8 mouse cellular contexts compared by ENCODE assay signal in the genomic region with DNA sequence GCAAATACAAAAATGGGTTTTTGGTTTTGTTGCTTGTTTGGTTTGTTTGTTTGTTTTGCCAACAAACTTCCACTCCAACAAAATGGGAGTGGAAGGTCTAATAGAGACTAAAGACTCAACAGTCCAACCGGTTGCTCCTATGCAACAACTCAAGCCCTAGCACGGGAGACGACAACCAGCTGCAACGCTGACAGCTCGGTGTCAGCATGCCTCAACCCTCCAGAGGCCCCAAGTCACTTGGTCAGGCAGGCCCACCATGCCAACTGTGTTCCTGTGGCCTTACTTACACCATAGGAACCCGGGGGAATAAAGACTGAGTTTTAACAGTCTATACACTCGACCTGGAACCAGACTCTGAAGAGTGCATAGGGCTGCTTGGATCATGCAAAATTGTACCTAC. TPM values are rescaled to one million over a fixed set of nuclear protein-coding genes. Genes with fewer than 3 reads are reported as not detected.
DNase-seq lines count a peak whose midpoint lies in the region; ATAC-seq and TF ChIP-seq lines count a peak whose summit lies in the region.

No protein-coding gene starts in this region.

- intact Hi-C loops in heart, postnatal 36 days (cut with DNase I) = no loop called here

- DNase-seq in heart, postnatal 36 days = no peak
- peak; percentile 19 for DNase-seq in MEL (ENCODE audit: low read depth, low spot score)
- peak; percentile 37 for DNase-seq in liver, embryonic 11.5 days (ENCODE audit: low spot score)
- DNase-seq in T-cell, adult 2 months (ENCODE audit: low spot score) = no peak
- DNase-seq in layer of hippocampus, adult 9-10 months (ENCODE audit: low spot score) = no peak

- H3K9ac ChIP-seq in heart, embryonic 13.5 days = peak overlapping the region; percentile 97
- peak overlapping the region; percentile 86 for H3K9ac ChIP-seq in MEL (ENCODE audit: control insufficient read depth, low read depth, low read length, poor library complexity, severe bottlenecking)
- H3K9ac ChIP-seq in forebrain, embryonic 12.5 days = peak overlapping the region; percentile 91
- H3K9ac ChIP-seq in liver, embryonic 11.5 days (ENCODE audit: low read depth, low read length) = peak overlapping the region; percentile 94
- peak overlapping the region; percentile 97 for H3K9ac ChIP-seq in stomach, embryonic 15.5 days

- no peaks in the 10 kb centered on the region for H3K27me3 ChIP-seq in heart, embryonic 13.5 days (replicated peaks)
- H3K27me3 ChIP-seq in MEL (ENCODE audit: control insufficient read depth in 1 of 2, insufficient read depth in 2 of 2, low read length in 2 of 2) = no peaks in the 10 kb centered on the region
- H3K27me3 ChIP-seq in forebrain, embryonic 12.5 days = 0 out of 2 replicates have a peak, but pooled peaks cover 2% of the 10 kb centered on the region
- H3K27me3 ChIP-seq in liver, embryonic 11.5 days (replicated peaks; ENCODE audit: control insufficient read depth, insufficient read depth, low read length) = no peaks in the 10 kb centered on the region
- H3K27me3 ChIP-seq in stomach, embryonic 15.5 days (replicated peaks) = no peaks in the 10 kb centered on the region

- H3K27ac ChIP-seq in heart, embryonic 13.5 days (replicated peaks) = no peak overlapping the region
- no peak overlapping the region for H3K27ac ChIP-seq in MEL (ENCODE audit: control insufficient read depth, low read depth, low read length)
- H3K27ac ChIP-seq in forebrain, embryonic 12.5 days = no peak overlapping the region
- peak overlapping the region; percentile 68; the same call in 1 of the 2 replicates for H3K27ac ChIP-seq in liver, embryonic 11.5 days (ENCODE audit: low read depth, low read length)
- H3K27ac ChIP-seq in stomach, embryonic 15.5 days = no peak overlapping the region

- peak overlapping the region; percentile 95 for H3K4me3 ChIP-seq in heart, embryonic 13.5 days
- peak overlapping the region; percentile 80 to 97 for H3K4me3 ChIP-seq in MEL (ENCODE audit: control insufficient read depth in 1 of 2, insufficient read depth in 1 of 2, low read depth in 2 of 2, low read length in 2 of 2)
- H3K4me3 ChIP-seq in forebrain, embryonic 12.5 days (replicated peaks) = peak overlapping the region; percentile 99
- peak overlapping the region; percentile 96 for H3K4me3 ChIP-seq in liver, embryonic 11.5 days (ENCODE audit: low read depth, low read length)
- H3K4me3 ChIP-seq in stomach, embryonic 15.5 days (replicated peaks) = peak overlapping the region; percentile 98

- no peak for TF ChIP-seq EP300 in MEL (IDR thresholded peaks at IDR 0.05; ENCODE audit: low read depth in 1 of 2, low read length in 2 of 2)

- TF ChIP-seq RAD21 in MEL (IDR thresholded peaks at IDR 0.05; ENCODE audit: low read depth, low read length) = no peak

- TF ChIP-seq POLR2A in MEL (IDR thresholded peaks at IDR 0.05; ENCODE audit: control insufficient read depth in 1 of 2, insufficient read depth in 1 of 2, low read depth in 1 of 2, low read length in 2 of 2, poor library complexity in 1 of 2) = no peak

- no peak for ATAC-seq in heart, embryonic 13.5 days (ENCODE audit: extremely low read depth, insufficient number of reproducible peaks, low FRiP score, low TSS enrichment)
- ATAC-seq in forebrain, embryonic 12.5 days (ENCODE audit: low FRiP score) = no peak
- no peak; the same call in none of the 2 replicates for ATAC-seq in liver, embryonic 11.5 days (replicated peaks; ENCODE audit: low FRiP score)
- no peak for ATAC-seq in stomach, embryonic 15.5 days (ENCODE audit: insufficient read depth, low FRiP score, low read depth)

- H3K36me3 ChIP-seq in heart, embryonic 13.5 days = peaks cover 10% of the 10 kb centered on the region; the same call in 1 of the 2 replicates
- H3K36me3 ChIP-seq in MEL (ENCODE audit: control insufficient read depth in 1 of 2, insufficient read depth in 2 of 2, low read length in 2 of 2) = peaks cover 0 to 5% of the 10 kb centered on the region in 2 experiments; a peak in 1 of 4 replicates
- H3K36me3 ChIP-seq in forebrain, embryonic 12.5 days (replicated peaks) = no peaks in the 10 kb centered on the region; the same call in 1 of the 2 replicates
- no peaks in the 10 kb centered on the region for H3K36me3 ChIP-seq in liver, embryonic 11.5 days (ENCODE audit: control insufficient read depth, insufficient read depth, low read length)
- H3K36me3 ChIP-seq in stomach, embryonic 15.5 days = no peaks in the 10 kb centered on the region

- H3K9me3 ChIP-seq in heart, embryonic 13.5 days = no peaks in the 10 kb centered on the region
- H3K9me3 ChIP-seq in MEL (replicated peaks; ENCODE audit: insufficient read depth, low read length) = no peaks in the 10 kb centered on the region
- H3K9me3 ChIP-seq in forebrain, embryonic 12.5 days = no peaks in the 10 kb centered on the region
- no peaks in the 10 kb centered on the region for H3K9me3 ChIP-seq in liver, embryonic 11.5 days (ENCODE audit: control insufficient read depth, low read length)
- H3K9me3 ChIP-seq in stomach, embryonic 15.5 days = no peaks in the 10 kb centered on the region

- H3K79me2 ChIP-seq in MEL (ENCODE audit: control insufficient read depth, insufficient read depth, low read length, poor library complexity) = peaks cover 11% of the 10 kb centered on the region

- peaks cover 26% of the 10 kb centered on the region for H3K4me1 ChIP-seq in heart, embryonic 13.5 days
- H3K4me1 ChIP-seq in MEL (ENCODE audit: control insufficient read depth in 1 of 2, insufficient read depth in 2 of 2, low read length in 2 of 2) = peaks cover 0 to 4% of the 10 kb centered on the region in 2 experiments; a peak in 2 of 4 replicates
- peaks cover 26% of the 10 kb centered on the region for H3K4me1 ChIP-seq in forebrain, embryonic 12.5 days
- H3K4me1 ChIP-seq in liver, embryonic 11.5 days (replicated peaks; ENCODE audit: control insufficient read depth, insufficient read depth, low read length) = peaks cover 9% of the 10 kb centered on the region
- 0 out of 2 replicates have a peak, but pooled peaks cover 5% of the 10 kb centered on the region for H3K4me1 ChIP-seq in stomach, embryonic 15.5 days

- WGBS in heart, embryonic 13.5 days = 3% methylated on average over 7 of the region's 7 CpGs
- 5% methylated on average over 7 of the region's 7 CpGs for WGBS in forebrain, embryonic 12.5 days
- WGBS in liver, embryonic 11.5 days = 1% methylated on average over 7 of the region's 7 CpGs
- 2% methylated on average over 7 of the region's 7 CpGs for WGBS in stomach, embryonic 15.5 days

- peak overlapping the region; percentile 99 for H3K4me2 ChIP-seq in heart, embryonic 13.5 days
- H3K4me2 ChIP-seq in forebrain, embryonic 12.5 days = peak overlapping the region; percentile 99
- H3K4me2 ChIP-seq in liver, embryonic 11.5 days = peak overlapping the region; percentile 96
- peak overlapping the region; percentile 76 for H3K4me2 ChIP-seq in stomach, embryonic 15.5 days

- no peak for TF ChIP-seq CTCF in MEL (IDR thresholded peaks at IDR 0.05 in 2 of 3, conservative IDR thresholded peaks at IDR 0.05 in 1 of 3; ENCODE audit: control insufficient read depth in 1 of 3, insufficient read depth in 1 of 3, low read depth in 2 of 3, low read length in 3 of 3, poor library complexity in 1 of 3, severe bottlenecking in 1 of 3)

TF ChIP-seq in MEL, 35 proteins besides CTCF, POLR2A, EP300 and RAD21:
- no peak for TF ChIP-seq BHLHE40 (IDR thresholded peaks at IDR 0.05; ENCODE audit: borderline replicate concordance, low read depth, low read length)
- TF ChIP-seq ZNF384 (IDR thresholded peaks at IDR 0.05; ENCODE audit: low read depth, low read length) = no peak
- no peak for TF ChIP-seq ZKSCAN1 (IDR thresholded peaks at IDR 0.05; ENCODE audit: low read depth, low read length)

RNA-seq across cellular contexts. Expression of a gene that starts 0.8 kb away (rescaled TPM):
- 20.3 and 20.8 TPM in 2 replicates for polyA plus RNA-seq in heart, embryonic 13.5 days (2015; fragmentation: Nextera tagmentation; extraction: Ambion mirVana)
- 10 to 100 TPM; 22.2 to 23.4 TPM for total RNA-seq in heart, postnatal 36 days (2021)
- total RNA-seq in MEL (2012; rRNA removed) = 26.8 and 27.7 TPM in 2 replicates
- polyA plus RNA-seq in MEL (2012; ENCODE audit: insufficient read depth in 1 of 2, insufficient read length in 2 of 2, low read depth in 1 of 2, low replicate concordance in 2 of 2, missing spikeins in 1 of 2) = 10 to 100 TPM in 1 of 2 experiments, not detected in 1; 42.3 TPM
- 37.9 and 39.4 TPM in 2 replicates for polyA plus RNA-seq in forebrain, embryonic 12.5 days (2016; fragmentation: Nextera tagmentation; extraction: Ambion mirVana)
- polyA plus RNA-seq in liver, embryonic 11.5 days (2014; fragmentation: Nextera tagmentation; extraction: Ambion mirVana) = 22.7 and 23.8 TPM in 2 replicates
- 27.8 and 29.1 TPM in 2 replicates for polyA plus RNA-seq in stomach, embryonic 15.5 days (2015; fragmentation: Nextera tagmentation; extraction: Ambion mirVana)

Comparison
In these comparisons a context has a peak if more than half of its experiments do, and no peak if none do; other contexts are left out.
1. DNase-seq: peak in MEL (single experiment) and liver, embryonic 11.5 days (single experiment); none in heart, postnatal 36 days (0 of 2), T-cell, adult 2 months (single experiment) and layer of hippocampus, adult 9-10 months (single experiment).
2. Peak in every context shown above with its lines, with median percentiles within 50 percentile points of each other: H3K4me2 ChIP-seq, H3K4me3 ChIP-seq and H3K9ac ChIP-seq.